Mouse (Mus musculus) spleen, adult 18-20 months (tissue): Measurements from ENCODE around the gene Sh3pxd2a.

Source experiments
- DNase-seq, 2 experiments: peaks; one replicate each; pipeline ENCODE4 v3.0.0; 2022; ENCODE audit warnings: mixed read lengths in 2 of 2

Gene Sh3pxd2a

DNA sequence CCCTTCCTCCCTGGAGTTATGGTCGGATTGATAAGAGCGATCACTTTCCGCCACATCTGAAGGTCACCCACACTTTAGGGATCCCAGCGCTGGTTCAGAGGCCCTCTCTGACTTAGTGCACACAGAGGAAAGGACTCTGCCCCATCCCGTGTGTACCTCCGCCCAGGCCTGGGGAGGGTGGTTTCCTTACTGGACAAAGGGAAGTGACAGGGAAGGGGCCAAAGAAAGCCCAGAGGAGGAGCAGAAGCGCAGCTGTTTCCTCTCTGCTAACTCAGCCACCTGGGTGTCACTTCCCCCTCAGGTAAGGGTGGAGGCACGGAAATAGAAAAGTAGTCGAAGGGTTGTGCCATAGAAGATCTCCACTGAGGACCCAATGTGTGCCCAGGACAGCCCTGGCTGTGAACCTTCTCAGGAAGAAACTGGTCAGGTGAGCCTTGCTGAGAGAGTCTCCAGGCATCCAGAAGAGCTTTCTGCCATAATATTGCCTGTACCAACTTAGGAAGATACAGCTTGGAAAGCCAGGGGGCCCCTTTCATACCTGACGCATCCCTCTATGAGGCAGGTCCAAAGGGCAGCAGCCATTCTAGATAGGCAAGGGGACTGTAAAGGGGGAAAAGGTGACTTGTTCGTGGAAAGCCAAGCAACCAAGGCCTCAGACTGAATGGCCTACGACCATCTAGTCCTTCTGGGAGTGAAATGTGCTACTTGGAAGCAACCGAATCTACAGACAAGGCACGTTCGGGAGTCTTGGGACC is 9.0 kb downstream of the Sh3pxd2a start:
- DNase-seq = peak in 1 of 2 experiments; percentile 38

- DNase-seq = no peak
Measured at GRCm38 (mm10) chr19:47454167-47455000, 9.8 kb downstream of the Sh3pxd2a start.

- DNase-seq = no peak
Measured at GRCm38 (mm10) chr19:47453352-47453751, 10.8 kb downstream of the Sh3pxd2a start.

DNA sequence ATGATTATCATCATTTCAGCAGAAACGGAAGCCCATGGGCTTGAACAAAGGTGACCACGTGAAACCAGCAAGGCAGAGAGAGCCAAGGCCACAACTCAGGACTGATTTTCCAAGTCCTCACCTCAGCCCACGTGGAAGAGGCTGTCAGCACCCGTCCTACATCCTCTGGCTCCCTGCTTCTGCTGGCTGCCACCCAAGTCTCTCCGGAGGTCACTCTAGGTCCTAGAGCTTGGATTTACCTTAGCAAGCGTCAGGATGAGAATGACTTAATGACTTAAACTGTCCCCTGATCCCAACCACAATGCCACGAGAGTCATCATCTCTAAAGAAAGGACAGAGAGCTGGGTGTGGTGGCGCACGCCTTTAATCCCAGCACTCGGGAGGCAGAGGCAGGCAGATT is 11.5 kb downstream of the Sh3pxd2a start:
- peak in 1 of 2 experiments; percentile 2 for DNase-seq

DNA sequence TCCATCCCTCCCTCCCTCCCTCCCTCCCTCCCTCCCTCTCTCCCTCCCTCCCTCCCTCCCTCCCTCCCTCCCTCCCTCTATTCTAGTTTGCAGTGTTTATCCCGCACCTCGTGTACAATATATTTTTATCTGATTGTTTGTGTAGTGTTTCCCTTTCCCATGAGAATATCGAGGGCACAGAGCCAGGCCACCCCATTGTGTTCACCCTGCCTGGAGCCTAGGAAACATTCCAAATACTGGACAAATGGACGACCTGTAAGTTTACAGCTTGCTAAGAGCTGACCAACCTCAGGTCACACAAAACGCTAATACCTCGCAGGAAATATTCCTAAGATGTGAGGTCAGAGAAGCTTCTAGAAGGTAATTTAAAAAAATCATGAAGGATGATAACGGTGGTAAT is 12.0 kb downstream of the Sh3pxd2a start:
- DNase-seq = peak in 1 of 2 experiments; percentile 4

DNA sequence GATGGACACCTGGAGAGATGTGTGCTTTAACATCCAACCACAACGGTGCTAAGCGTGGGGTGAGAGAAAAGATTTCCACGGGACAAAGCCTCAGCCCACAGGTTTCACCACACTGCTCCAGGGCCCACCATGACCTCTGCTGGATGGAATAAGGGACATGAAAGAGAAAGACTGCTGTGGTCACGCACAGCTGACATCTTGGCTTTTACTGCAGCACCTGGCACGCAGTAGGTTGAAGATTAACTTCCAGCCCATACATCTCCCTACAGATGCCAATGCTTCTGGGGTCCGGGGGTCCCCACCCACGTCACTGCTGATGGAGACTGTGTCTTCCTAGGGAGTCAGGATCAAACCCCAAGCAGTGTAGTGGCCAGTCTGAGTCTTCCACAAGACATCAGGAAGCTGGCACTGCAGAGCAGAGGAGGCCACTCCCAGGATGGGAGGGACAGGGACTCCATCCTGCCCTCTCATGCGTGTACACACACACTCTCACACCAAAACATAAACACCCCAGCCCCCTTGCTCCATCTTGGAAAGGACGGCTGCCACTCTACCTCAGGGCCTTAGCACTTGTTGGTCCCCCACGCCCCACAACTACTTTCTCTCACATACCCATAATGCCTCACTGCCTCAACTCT is 12.6 kb downstream of the Sh3pxd2a start:
- peak in 1 of 2 experiments; percentile 21 for DNase-seq

DNA sequence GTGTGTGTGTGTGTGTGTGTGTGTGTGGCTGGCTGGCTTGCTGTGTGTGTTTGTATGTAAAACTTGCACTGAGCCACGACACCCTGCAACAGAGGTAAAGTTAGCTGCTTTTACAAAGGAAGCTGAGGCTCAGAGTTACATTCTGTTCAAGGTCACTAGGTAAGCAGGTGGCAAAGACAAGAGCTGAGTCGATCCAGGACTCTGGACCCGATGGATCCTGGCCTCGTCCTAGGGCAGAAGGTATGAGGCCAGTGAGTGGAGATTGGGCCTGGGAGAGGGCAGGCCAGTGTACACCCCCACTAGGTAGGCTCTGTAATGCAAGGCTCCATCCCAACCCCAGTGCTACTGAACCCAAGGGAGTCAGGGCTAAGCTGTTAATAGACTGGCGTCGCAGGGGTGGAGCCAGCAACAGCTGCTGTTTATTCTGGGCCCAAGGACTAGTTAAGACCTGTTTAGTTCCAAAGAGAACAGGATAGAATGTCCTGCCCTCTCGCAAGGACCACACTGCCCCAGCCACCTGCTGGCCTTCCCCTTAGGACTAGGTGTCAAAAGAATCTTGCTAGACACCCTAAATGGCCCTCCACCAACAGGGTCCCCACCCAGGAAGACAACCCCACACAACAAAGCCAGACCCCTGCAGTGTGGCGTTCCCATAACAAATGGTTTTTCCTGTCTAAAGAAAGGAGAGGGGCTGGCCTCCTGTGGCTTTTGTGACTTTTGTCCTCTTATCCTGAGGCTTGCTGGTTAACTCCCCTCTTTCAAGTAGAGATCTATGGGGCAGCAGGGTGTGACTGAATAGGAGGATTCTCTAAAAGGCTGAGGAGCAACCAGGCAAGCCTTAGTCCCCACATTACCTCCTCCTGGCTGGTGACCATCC is 13.7 kb downstream of the Sh3pxd2a start:
- peak in 1 of 2 experiments; percentile 47 for DNase-seq

DNA sequence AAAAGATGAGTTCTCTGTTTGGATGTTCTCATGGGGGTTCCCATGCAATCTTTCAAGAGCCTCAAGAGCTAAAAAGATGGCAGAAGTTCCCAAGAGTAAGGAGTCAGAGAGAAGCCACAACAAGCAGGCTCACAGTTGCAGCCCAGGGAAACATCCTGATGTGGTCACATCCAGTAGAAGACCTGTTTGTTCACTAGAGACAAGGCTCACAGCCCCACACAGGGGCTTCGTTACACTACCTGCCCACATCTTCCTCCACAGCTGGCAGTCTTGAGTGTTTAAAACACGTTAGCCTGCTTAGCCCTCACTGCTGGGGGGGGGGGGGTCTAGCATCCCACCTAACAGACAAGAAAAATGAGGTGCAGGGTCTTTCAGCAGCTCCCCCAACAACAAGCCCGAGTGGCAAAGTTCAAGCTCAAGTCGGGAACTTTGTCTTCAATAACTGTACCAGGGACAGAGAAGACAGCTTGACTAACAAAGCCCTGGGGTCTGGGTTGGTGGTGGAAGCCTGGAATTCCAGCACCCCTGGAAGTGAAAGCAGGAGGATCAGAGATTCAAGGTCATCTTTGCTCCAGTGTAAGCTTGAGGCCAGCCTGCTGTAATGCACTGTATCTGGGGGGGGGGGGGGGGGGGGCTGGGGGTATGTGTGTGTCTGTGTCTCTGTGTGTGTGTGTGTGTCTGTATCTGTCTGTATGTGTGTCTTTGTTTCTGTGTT is 14.5 kb downstream of the Sh3pxd2a start:
- no peak for DNase-seq

- DNase-seq = peak in 1 of 2 experiments; percentile 46
Measured at GRCm38 (mm10) chr19:47448618-47449151, 15.5 kb downstream of the Sh3pxd2a start.

GRCm38 (mm10) chr19:47446841-47447365 is 17.3 kb downstream of the Sh3pxd2a start:
- peak; percentile 70 to 78 for DNase-seq

GRCm38 (mm10) chr19:47446130-47446529 is 18.1 kb downstream of the Sh3pxd2a start:
- DNase-seq = no peak

- DNase-seq = no peak
Measured at GRCm38 (mm10) chr19:47445726-47446125, 18.5 kb downstream of the Sh3pxd2a start.

DNA sequence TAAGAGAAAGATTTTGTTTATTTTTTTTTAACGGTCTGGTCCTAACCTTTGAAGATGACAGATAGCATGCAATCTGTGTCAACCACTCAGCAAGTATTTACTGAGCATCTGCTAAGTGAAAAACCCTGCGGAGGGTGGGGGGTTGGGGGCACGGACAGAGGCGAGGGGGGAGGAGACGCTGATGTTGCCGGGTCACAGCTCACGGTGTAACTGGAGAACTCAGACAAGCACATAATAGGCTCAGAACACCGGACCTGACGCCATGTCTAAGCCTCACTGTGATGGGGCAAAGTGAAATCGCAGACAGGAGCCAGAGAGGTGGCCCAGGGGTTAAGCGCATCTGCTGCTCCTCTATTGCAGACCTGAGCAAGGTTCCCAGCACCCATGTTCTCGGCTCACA is 19.7 kb downstream of the Sh3pxd2a start:
- DNase-seq = no peak

GRCm38 (mm10) chr19:47442294-47442627 is 21.9 kb downstream of the Sh3pxd2a start:
- no peak for DNase-seq

- peak; percentile 40 to 42 for DNase-seq
Measured at GRCm38 (mm10) chr19:47441541-47442293, 22.5 kb downstream of the Sh3pxd2a start.

DNA sequence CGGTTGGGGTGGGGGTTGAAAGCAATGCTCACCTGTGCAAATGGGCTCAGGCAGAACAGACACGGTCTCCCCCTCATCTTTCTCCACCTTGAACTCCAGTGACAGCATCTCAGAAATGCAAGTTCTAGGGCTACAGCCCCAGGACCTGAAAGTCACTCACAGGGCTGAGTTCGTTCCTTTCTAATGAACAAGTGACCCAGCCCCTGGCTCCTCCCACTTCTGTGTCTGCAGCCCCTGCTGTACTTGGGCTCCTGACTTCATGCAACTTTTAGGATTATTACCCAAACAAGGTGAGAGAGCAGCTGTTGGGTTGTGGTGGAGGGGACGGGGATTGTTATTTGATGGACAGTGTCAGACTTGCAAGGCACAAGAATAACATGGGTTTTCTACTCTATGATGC is 23.2 kb downstream of the Sh3pxd2a start:
- DNase-seq = no peak

- no peak for DNase-seq
Measured at GRCm38 (mm10) chr19:47440435-47440803, 23.8 kb downstream of the Sh3pxd2a start.

GRCm38 (mm10) chr19:47439726-47440434 is 24.3 kb downstream of the Sh3pxd2a start:
- no peak for DNase-seq

DNA sequence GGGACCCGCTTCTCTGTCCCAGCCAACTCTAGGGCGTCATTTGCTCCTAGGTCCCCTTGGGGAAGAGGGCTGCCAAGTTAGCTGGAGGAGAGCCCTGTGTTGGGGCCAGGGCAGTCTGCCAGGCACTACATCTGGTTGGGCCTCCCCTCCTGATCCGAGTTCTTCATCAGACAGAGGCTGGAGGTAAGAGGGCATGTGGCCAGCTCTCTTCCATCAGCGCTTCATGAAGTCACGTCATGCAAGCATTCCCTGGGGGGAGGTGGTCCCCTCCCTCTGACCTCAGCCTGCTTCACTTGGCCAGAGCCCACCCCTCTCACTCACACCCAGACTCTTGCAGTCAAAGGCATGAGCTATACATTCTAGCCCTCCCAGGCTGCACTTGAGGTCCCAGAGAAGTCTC is 25.8 kb downstream of the Sh3pxd2a start:
- no peak for DNase-seq

GRCm38 (mm10) chr19:47437040-47437439 is 27.2 kb downstream of the Sh3pxd2a start:
- DNase-seq = no peak
